Mouse (Mus musculus) intestine, embryonic 15.5 days (tissue): ENCODE measurements around the gene Gm21060. TPM values are rescaled to one million over a fixed set of nuclear protein-coding genes. Genes with fewer than 3 reads are reported as not detected.
"Not testable (repeated sequence)": the region's sequence is repeated elsewhere in the genome, so short reads cannot be mapped to it uniquely, and the experiment has no call there.

Source experiments
- ATAC-seq: fragments of 200-750 bp; cut with Nextera tagmentation; 2 replicates; pipeline ENCODE4 v1.8.0; 2017; ENCODE audit warnings: moderate TSS enrichment, moderate library complexity
- H3K27ac ChIP-seq: fragments of 300-500 bp; sonication (generic); 2 replicates; pipeline ENCODE4 v1.5.1; 2015; ENCODE audit warnings: mild to moderate bottlenecking, inconsistent platforms
- H3K27me3 ChIP-seq: fragments of 300-500 bp; sonication (generic); replicated peaks from 2 replicates; pipeline ENCODE4 v1.6.1; 2015; ENCODE audit warnings: inconsistent platforms
- H3K36me3 ChIP-seq: fragments of 300-500 bp; sonication (generic); 2 replicates; pipeline ENCODE4 v1.6.1; 2015; ENCODE audit warnings: inconsistent platforms
- H3K4me1 ChIP-seq: fragments of 300-500 bp; sonication (generic); replicated peaks from 2 replicates; pipeline ENCODE4 v1.6.1; 2015; ENCODE audit warnings: inconsistent platforms
- H3K4me2 ChIP-seq: fragments of 300-500 bp; sonication (generic); replicated peaks from 2 replicates; pipeline ENCODE4 v1.6.1; 2015; ENCODE audit warnings: mild to moderate bottlenecking, inconsistent platforms
- H3K4me3 ChIP-seq: fragments of 300-500 bp; sonication (generic); replicated peaks from 2 replicates; pipeline ENCODE4 v1.5.1; 2015; ENCODE audit warnings: inconsistent platforms
- H3K9ac ChIP-seq: fragments of 300-500 bp; sonication (generic); 2 replicates; pipeline ENCODE4 v1.6.1; 2015; ENCODE audit warnings: inconsistent platforms
- H3K9me3 ChIP-seq: fragments of 300-500 bp; sonication (generic); 2 replicates; pipeline ENCODE4 v1.6.1; 2016; ENCODE audit warnings: inconsistent platforms
- WGBS: fragments of 180-500 bp; shearing (Covaris S2); methylation state at CpG from one replicate; pipeline ENCODE4 v1.1.7; 2015; 5-methylcytosine and 5-hydroxymethylcytosine counted together
- polyA plus RNA-seq: library from polyadenylated mRNA; unstranded; fragments of >200 nt; fragmentation: Nextera tagmentation; extraction: Ambion mirVana; gene quantifications from 2 replicates; pipeline ENCODE4 v1.2.1, GENCODE M21; 2015

Gm21060 gene
- polyA plus RNA-seq, 1 experiment from 2014 or later: not detected

GRCm38 (mm10) chr19:61264933-61265332 lies 31.9 kb downstream of the Gm21060 start:
- no peaks in the 10 kb centered on the region for H3K4me1 ChIP-seq
- ATAC-seq: no peak
- no peak overlapping the region for H3K4me3 ChIP-seq
- no peaks in the 10 kb centered on the region for H3K27me3 ChIP-seq
- H3K9me3 ChIP-seq: no peaks in the 10 kb centered on the region
- H3K4me2 ChIP-seq: no peak overlapping the region
- no peaks in the 10 kb centered on the region for H3K36me3 ChIP-seq
- H3K9ac ChIP-seq: no peak overlapping the region
- no peak overlapping the region for H3K27ac ChIP-seq

- ATAC-seq: no peak
- Histone ChIP-seq H3K9me3 (no peaks in the 10 kb centered on the region), H3K9ac (no peak overlapping the region), H3K27ac (no peak overlapping the region), H3K27me3 (no peaks in the 10 kb centered on the region), H3K4me3 (no peak overlapping the region), H3K4me2 (no peak overlapping the region), H3K36me3 (no peaks in the 10 kb centered on the region), H3K4me1 (no peaks in the 10 kb centered on the region)
- WGBS: 90% methylated on average over 1 of the region's 1 CpGs
Observed at GRCm38 (mm10) chr19:61264227-61264626, 32.6 kb downstream of the Gm21060 start.

- H3K27me3 ChIP-seq: no peaks in the 10 kb centered on the region
- H3K9ac ChIP-seq: no peak overlapping the region
- H3K9me3 ChIP-seq: no peaks in the 10 kb centered on the region
- no peak overlapping the region for H3K4me2 ChIP-seq
- 84% methylated on average over 1 of the region's 1 CpGs for WGBS
- no peak overlapping the region for H3K27ac ChIP-seq
- no peak overlapping the region for H3K4me3 ChIP-seq
- no peak for ATAC-seq
- no peaks in the 10 kb centered on the region for H3K4me1 ChIP-seq
- H3K36me3 ChIP-seq: no peaks in the 10 kb centered on the region
Observed at GRCm38 (mm10) chr19:61261241-61261640, 35.6 kb downstream of the Gm21060 start.

- no peak for ATAC-seq
- no peaks in the 10 kb centered on the region for H3K36me3 ChIP-seq
- no peak overlapping the region for H3K27ac ChIP-seq
- no peak overlapping the region for H3K4me3 ChIP-seq
- H3K4me2 ChIP-seq: no peak overlapping the region
- no peak overlapping the region for H3K9ac ChIP-seq
- no peaks in the 10 kb centered on the region for H3K4me1 ChIP-seq
- H3K9me3 ChIP-seq: no peaks in the 10 kb centered on the region
- no peaks in the 10 kb centered on the region for H3K27me3 ChIP-seq
- WGBS: 93% methylated on average over 18 of the region's 18 CpGs
Observed at GRCm38 (mm10) chr19:61257733-61258132, 39.1 kb downstream of the Gm21060 start.

- H3K9ac ChIP-seq: no peak overlapping the region
- no peak overlapping the region for H3K4me2 ChIP-seq
- no peak overlapping the region for H3K27ac ChIP-seq
- H3K36me3 ChIP-seq: no peaks in the 10 kb centered on the region
- no peak overlapping the region for H3K4me3 ChIP-seq
- WGBS: 83% methylated on average over 7 of the region's 7 CpGs
- H3K4me1 ChIP-seq: no peaks in the 10 kb centered on the region
- H3K9me3 ChIP-seq: no peaks in the 10 kb centered on the region
- no peak for ATAC-seq
- H3K27me3 ChIP-seq: no peaks in the 10 kb centered on the region
Observed at GRCm38 (mm10) chr19:61256166-61256887, 40.5 kb downstream of the Gm21060 start.

GRCm38 (mm10) chr19:61247334-61247733 lies 49.5 kb downstream of the Gm21060 start:
- 51% methylated on average over 4 of the region's 4 CpGs for WGBS

More at GRCm38 (mm10) chr19:61247334-61247733, 49.5 kb downstream of the Gm21060 start:
- H3K4me3 ChIP-seq, H3K4me1 ChIP-seq, H3K9ac ChIP-seq, H3K9me3 ChIP-seq, H3K27me3 ChIP-seq, H3K27ac ChIP-seq, H3K4me2 ChIP-seq, H3K36me3 ChIP-seq: not testable (repeated sequence)
- ATAC-seq: peak; percentile 62

Other genes starting within 250 kb of the Gm21060 start
- gene Zfp950, start 156.2 kb downstream of the Gm21060 start, polyA plus RNA-seq: 32.8 and 38.1 TPM in 2 replicates
- gene Gm7102, start 120.8 kb downstream of the Gm21060 start, polyA plus RNA-seq: 0.16 TPM in 1 of 2 replicates, not detected in the other
- gene Gm6020, start 113.2 kb downstream of the Gm21060 start, polyA plus RNA-seq: not detected in 2 replicates
- gene Csf2ra, start 68.6 kb downstream of the Gm21060 start, polyA plus RNA-seq: 33.9 and 40.7 TPM in 2 replicates